Mouse (Mus musculus): ENCODE results near the gene Srsf3.
"Not testable (repeated sequence)": the region's sequence is repeated elsewhere in the genome, so short reads cannot be mapped to it uniquely, and the experiment has no call there.

- not testable (repeated sequence) for TF ChIP-seq FLI1 (IDR thresholded peaks at IDR 0.05; ENCODE audit: low read length); GATA1 (IDR thresholded peaks at IDR 0.05; ENCODE audit: borderline replicate concordance, low read length)
These were observed 35.0 kb downstream of the Srsf3 start for GRCm38 (mm10) chr17:29067416-29067815.

Measured in megakaryocyte, embryonic 14.5 days (primary cell).